1 mouse cellular context compared by ENCODE assay signal in the genomic region with DNA sequence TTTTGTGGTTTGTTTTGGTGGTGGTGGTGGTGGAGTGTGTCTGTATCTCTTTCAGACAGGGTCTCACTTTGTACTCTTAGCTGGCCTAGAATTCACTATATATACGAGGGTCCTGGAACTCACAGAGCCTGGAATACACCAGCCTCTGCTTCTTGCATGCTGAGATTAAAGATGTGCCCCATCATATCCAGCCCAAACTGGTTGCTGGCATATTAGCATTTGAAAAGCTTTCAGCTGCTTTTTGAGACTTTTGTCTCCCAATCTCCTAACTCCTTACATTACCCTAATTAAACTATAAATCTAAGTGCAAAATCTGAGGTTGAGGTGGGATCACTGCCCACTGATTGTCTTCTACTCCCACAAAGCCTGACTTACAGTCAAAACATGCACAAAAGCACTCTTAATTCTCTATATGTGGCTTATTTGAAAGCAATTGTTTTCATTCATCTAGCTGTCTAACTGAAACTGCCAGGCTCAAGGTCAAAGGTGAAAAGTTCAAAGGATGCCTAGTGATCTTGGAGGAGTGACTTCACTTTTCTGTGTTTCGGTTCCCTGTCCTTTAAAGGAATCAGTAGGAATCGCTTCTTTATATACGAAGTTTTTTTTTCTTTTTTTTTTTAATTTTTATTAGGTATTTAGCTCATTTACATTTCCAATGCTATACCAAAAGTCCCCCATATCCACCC.
TF ChIP-seq lines count a peak whose summit lies in the region.

No protein-coding gene starts in this region.

TF ChIP-seq in ES-E14, 5 proteins besides CTCF, POLR2A, EP300 and RAD21 (continued from another document):
- TF ChIP-seq ZNF384 (IDR thresholded peaks at IDR 0.05; ENCODE audit: low read depth, low read length) (no peak), HCFC1 (IDR thresholded peaks at IDR 0.05; ENCODE audit: borderline replicate concordance, insufficient read depth, low read length) (no peak), ZC3H11A (IDR thresholded peaks at IDR 0.05; ENCODE audit: borderline replicate concordance, low read depth, low read length) (no peak)
TF ChIP-seq in ES-E14: peak in this region for 0.
